Mouse (Mus musculus) heart, postnatal 10 days (tissue): ENCODE measurements at regions not wholly inside any gene's neighbourhood (a gene's known extent, or its start where the extent isn't known, plus 50 kb on each side); places are given as distances from the start of the nearest gene placed in this dataset.
"Not testable (repeated sequence)": the region's sequence is repeated elsewhere in the genome, so short reads cannot be mapped to it uniquely, and the experiment has no call there.

Source experiments
- DNase-seq, 2 experiments: peaks; one replicate each; pipeline ENCODE4 v3.0.0; 2021
- intact Hi-C: fragments of 180-260 bp; cut with DNase I; formaldehyde crosslinking; loops from one replicate; pipeline ENCODE4 v1.15.1; 2025

GRCm38 (mm10) chr3:37816781-37817433 lies 92.6 kb upstream of the Gm5148 start:
- intact Hi-C loops: loop anchor here (5.0 kb wide), 1 partner anchor 55 kb away; no protein-coding TSS in a partner anchor
- no peak for DNase-seq

GRCm38 (mm10) chr3:37815771-37816170 lies 91.5 kb upstream of the Gm5148 start:
- intact Hi-C loops: loop anchor here (5.0 kb wide), 1 partner anchor 57 kb away; no protein-coding TSS in a partner anchor
- DNase-seq: no peak

- no peak for DNase-seq
- intact Hi-C loops: no loop called here
These were observed 88.6 kb upstream of the Gm5148 start for GRCm38 (mm10) chr3:37812936-37813335.

- DNase-seq: no peak
- intact Hi-C loops: no loop called here
These were observed 87.1 kb upstream of the Gm5148 start for GRCm38 (mm10) chr3:37811429-37811828.

- intact Hi-C loops: no loop called here
- peak in 1 of 2 experiments; percentile 48 for DNase-seq
These were observed 86.5 kb upstream of the Gm5148 start for GRCm38 (mm10) chr3:37810763-37811162.

- intact Hi-C loops: no loop called here
- peak in 1 of 2 experiments; percentile 13 for DNase-seq
These were observed 81.5 kb upstream of the Gm5148 start for GRCm38 (mm10) chr3:37805805-37806148.

- intact Hi-C loops: no loop called here
- DNase-seq: no peak
These were observed 80.9 kb upstream of the Gm5148 start for GRCm38 (mm10) chr3:37804941-37805804.

- no peak for DNase-seq
- intact Hi-C loops: no loop called here
These were observed 80.0 kb upstream of the Gm5148 start for GRCm38 (mm10) chr3:37804261-37804660.

GRCm38 (mm10) chr3:37803781-37804180 lies 79.5 kb upstream of the Gm5148 start:
- intact Hi-C loops: not testable (repeated sequence)

GRCm38 (mm10) chr3:37801551-37801950 lies 77.3 kb upstream of the Gm5148 start:
- DNase-seq: no peak
- intact Hi-C loops: no loop called here

More at GRCm38 (mm10) chr3:37803781-37804180, 79.5 kb upstream of the Gm5148 start:
- DNase-seq: not testable (repeated sequence)

GRCm38 (mm10) chr3:37799809-37800208 lies 75.5 kb upstream of the Gm5148 start:
- DNase-seq: no peak
- intact Hi-C loops: no loop called here

- no peak for DNase-seq
- intact Hi-C loops: no loop called here
These were observed 65.4 kb upstream of the Gm5148 start for GRCm38 (mm10) chr3:37789711-37790110.

GRCm38 (mm10) chr3:37789143-37789697 lies 64.9 kb upstream of the Gm5148 start:
- no peak for DNase-seq

GRCm38 (mm10) chr3:37788366-37788765 lies 64.1 kb upstream of the Gm5148 start:
- peak in 1 of 2 experiments; percentile 31 for DNase-seq
- intact Hi-C loops: no loop called here

More at GRCm38 (mm10) chr3:37789143-37789697, 64.9 kb upstream of the Gm5148 start:
- intact Hi-C loops: no loop called here

GRCm38 (mm10) chr3:37786792-37787191 lies 62.5 kb upstream of the Gm5148 start:
- intact Hi-C loops: no loop called here
- no peak for DNase-seq

GRCm38 (mm10) chr3:37781086-37781485 lies 56.8 kb upstream of the Gm5148 start:
- intact Hi-C loops: no loop called here

GRCm38 (mm10) chr3:37779867-37780475 lies 55.7 kb upstream of the Gm5148 start:
- intact Hi-C loops: no loop called here
- no peak for DNase-seq

More at GRCm38 (mm10) chr3:37781086-37781485, 56.8 kb upstream of the Gm5148 start:
- DNase-seq: peak in 1 of 2 experiments; percentile 31

- intact Hi-C loops: no loop called here
- DNase-seq: no peak
These were observed 54.1 kb upstream of the Gm5148 start for GRCm38 (mm10) chr3:37778386-37778785.

GRCm38 (mm10) chr3:37776224-37776623 lies 51.9 kb upstream of the Gm5148 start:
- DNase-seq: no peak
- intact Hi-C loops: no loop called here
